Mouse (Mus musculus) gastrocnemius, adult 18-20 months (tissue): ENCODE measurements around the gene Rara. TPM values are rescaled to one million over a fixed set of nuclear protein-coding genes. Genes with fewer than 3 reads are reported as not detected.

Experiments
- DNase-seq: peaks from one replicate; pipeline ENCODE4 v3.0.0; 2021; ENCODE audit warnings: low spot score
- total RNA-seq, 2 experiments: library from RNA; stranded (reverse); gene quantifications; 2 replicates each; pipeline ENCODE4 v1.2.3; 2021

Rara gene
- total RNA-seq, 2 experiments from 2014 or later: 12.9 to 13.2 TPM

- no peak for DNase-seq
Measured at GRCm38 (mm10) chr11:98995987-98996386, 68.4 kb downstream of the Rara start.

GRCm38 (mm10) chr11:98997659-98998058 lies 70.0 kb downstream of the Rara start:
- DNase-seq: no peak

- no peak for DNase-seq
Measured at GRCm38 (mm10) chr11:98998776-98999175, 71.2 kb downstream of the Rara start.

GRCm38 (mm10) chr11:98999243-98999642 lies 71.6 kb downstream of the Rara start:
- DNase-seq: no peak

GRCm38 (mm10) chr11:99006788-99007187 lies 79.2 kb downstream of the Rara start:
- no peak for DNase-seq

GRCm38 (mm10) chr11:99010124-99010523 lies 82.5 kb downstream of the Rara start:
- no peak for DNase-seq

GRCm38 (mm10) chr11:99010706-99011105 lies 83.1 kb downstream of the Rara start:
- no peak for DNase-seq

- DNase-seq: no peak
Measured at GRCm38 (mm10) chr11:99013856-99014255, 86.2 kb downstream of the Rara start.

- DNase-seq: no peak
Measured at GRCm38 (mm10) chr11:99019844-99020243, 92.2 kb downstream of the Rara start.

- no peak for DNase-seq
Measured at GRCm38 (mm10) chr11:99022384-99022933, 94.8 kb downstream of the Rara start.

GRCm38 (mm10) chr11:99023094-99023493 lies 95.5 kb downstream of the Rara start:
- DNase-seq: no peak

GRCm38 (mm10) chr11:99023500-99024467 lies 96.2 kb downstream of the Rara start, which contains the start of gene Top2a:
Top2a (minus strand) TSS chr11:99024189.
- peak; percentile 96 for DNase-seq

Other genes starting within 250 kb of the Rara start
- 100 to 1,000 TPM; 105 to 106 TPM for gene Psmd3, start 245.3 kb upstream of the Rara start, total RNA-seq
- not detected for gene Csf3, start 226.6 kb upstream of the Rara start, total RNA-seq
- 10 to 100 TPM; 48.1 to 53.3 TPM for gene Med24, start 198.4 kb upstream of the Rara start, total RNA-seq
- 10 to 100 TPM; 78.3 to 85.2 TPM for gene Thra, start 187.2 kb upstream of the Rara start, total RNA-seq
- 100 to 1,000 TPM in 1 of 2 experiments, 10 to 100 TPM in 1; 74.0 to 126 TPM for gene Nr1d1, start 152.5 kb upstream of the Rara start, total RNA-seq
- gene Msl1, start 132.3 kb upstream of the Rara start, total RNA-seq: 10 to 100 TPM; 50.5 to 56.4 TPM
- gene Casc3, start 122.9 kb upstream of the Rara start, total RNA-seq: 10 to 100 TPM; 14.0 to 15.6 TPM
- under 1 TPM; 0.09 to 0.14 TPM for gene Rapgefl1, start 91.0 kb upstream of the Rara start, total RNA-seq
- 1 to 10 TPM; 5.5 to 5.7 TPM for gene Wipf2, start 64.2 kb upstream of the Rara start, total RNA-seq
- gene Cdc6, start 20.0 kb upstream of the Rara start, total RNA-seq: under 1 TPM; 0.09 to 0.26 TPM
- gene Gjd3, start 55.2 kb downstream of the Rara start, total RNA-seq: not detected
- under 1 TPM; 0.09 to 0.21 TPM for gene Top2a, start 96.4 kb downstream of the Rara start, total RNA-seq
- gene Igfbp4, start 113.4 kb downstream of the Rara start, total RNA-seq: 10 to 100 TPM; 30.0 to 48.5 TPM
- under 1 TPM in 1 of 2 experiments, not detected in 1; 0.07 TPM for gene Tns4, start 161.5 kb downstream of the Rara start, total RNA-seq
- gene Ccr7, start 227.3 kb downstream of the Rara start, total RNA-seq: not detected